Mouse (Mus musculus) adrenal gland (tissue): ENCODE measurements around the gene Olfml2b.

ENCODE experiments used
- intact Hi-C: fragments of 180-260 bp; cut with DNase I; formaldehyde crosslinking; loops from one replicate; pipeline ENCODE4 v1.15.1; 2025

Olfml2b gene

GRCm38 (mm10) chr1:170728524-170728923, 84.2 kb downstream of the Olfml2b start:
- intact Hi-C loops = no loop called here

DNA sequence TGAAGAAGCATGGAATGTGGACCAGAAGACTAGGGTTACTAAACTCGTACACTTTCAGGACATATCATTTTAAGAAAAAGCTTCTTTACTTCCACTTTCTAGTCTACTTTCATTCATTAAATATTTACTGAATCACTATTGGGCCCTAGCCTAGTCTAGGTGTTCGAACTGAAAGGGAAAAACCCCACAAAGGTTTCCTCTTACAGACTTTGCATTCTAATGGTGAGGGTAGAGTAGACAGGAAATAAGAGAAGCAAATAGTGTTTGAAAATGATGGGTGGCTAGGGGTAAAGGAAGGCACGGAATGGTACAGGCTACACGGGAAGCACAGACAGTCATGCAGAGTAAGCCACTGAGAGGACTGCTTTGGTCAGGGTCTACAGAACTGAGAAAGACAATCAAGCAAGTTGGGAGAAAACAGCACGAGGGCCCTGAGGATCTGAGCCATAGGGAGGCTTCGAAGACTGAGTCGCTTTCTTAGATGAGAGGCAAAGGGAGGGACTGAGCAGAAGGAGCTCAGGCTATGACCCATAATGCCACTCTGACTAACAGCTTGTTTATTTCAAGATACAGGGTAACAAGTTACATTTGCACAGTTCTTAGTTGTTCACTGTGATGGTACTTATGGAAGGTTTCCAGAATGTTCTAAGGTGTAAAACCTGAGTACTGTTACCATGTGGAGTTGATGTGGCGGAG, 85.1 kb downstream of the Olfml2b start:
- intact Hi-C loops = no loop called here

DNA sequence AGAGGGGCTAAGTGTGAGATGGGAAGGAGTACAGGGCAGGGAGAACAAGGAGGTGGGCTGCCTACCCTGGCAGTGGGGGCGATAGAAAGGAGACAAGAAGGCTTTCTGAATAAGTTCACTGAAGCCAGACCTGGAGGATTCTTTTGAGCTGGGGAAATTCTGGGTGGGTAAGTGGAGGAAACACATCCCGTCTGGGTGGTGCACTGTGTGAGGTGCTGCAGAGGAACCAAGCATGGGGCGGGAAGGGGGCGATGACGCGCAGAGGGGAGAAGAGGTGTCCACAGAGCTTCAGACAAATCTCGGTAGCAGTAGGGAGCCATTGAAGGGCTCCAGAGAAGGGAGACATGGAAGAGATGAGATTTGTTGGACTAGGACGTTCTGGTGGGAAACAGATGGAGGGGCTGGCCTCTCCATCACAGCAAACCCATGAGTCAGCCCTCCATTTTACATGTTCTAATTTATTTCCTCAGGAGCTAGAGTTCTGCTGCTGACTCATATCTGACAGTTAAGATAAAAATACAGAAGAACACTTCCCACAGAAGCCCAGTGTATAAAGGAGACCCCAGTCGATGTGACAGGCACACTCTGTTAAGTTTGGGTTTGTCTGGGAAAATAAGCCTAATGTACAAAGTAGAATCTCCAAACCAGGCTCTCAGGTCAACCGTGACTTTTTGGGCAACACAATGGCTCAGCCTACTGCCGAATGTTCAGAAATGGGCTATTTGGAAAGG, 87.7 kb downstream of the Olfml2b start:
- intact Hi-C loops = no loop called here
